Mouse (Mus musculus): Measurements from ENCODE around the gene Otub1.

Otub1 gene

DNA sequence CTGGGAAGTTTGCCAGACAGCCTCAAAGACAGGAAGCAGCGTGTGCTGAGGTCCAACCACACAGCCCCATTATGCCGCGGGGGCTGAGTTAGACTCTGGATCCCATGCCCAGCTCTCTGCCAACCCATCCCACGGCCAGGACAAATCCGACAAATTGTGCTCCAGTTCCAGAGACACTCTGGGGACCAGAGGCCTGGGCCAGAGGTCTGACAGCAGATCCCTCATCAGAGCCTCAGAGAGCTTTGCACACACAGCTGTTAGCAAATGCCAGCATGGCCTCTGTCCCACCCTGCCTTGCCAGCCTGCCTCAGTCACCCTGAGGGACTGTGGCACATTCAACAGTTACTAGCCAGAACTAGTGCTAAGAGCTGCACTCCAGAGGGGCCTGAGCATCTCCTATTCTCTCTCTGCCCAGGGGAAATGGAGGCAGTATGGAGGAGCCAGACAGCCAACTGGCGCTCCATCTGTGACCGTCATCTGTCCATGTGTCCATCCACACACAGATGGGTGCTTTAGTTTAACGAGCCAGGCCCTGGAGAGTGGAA is 57.5 kb downstream of the Otub1 start:
- no peak for DNase-seq (ENCODE audit: low read depth, low spot score)

All from WW6 (cell line).